Mouse (Mus musculus): ENCODE results near the gene Rilpl1.

- TF ChIP-seq CTCF (IDR thresholded peaks at IDR 0.05; ENCODE audit: low read depth) (no peak), EP300 (IDR thresholded peaks at IDR 0.05; ENCODE audit: low read depth) (no peak)
Measured at GRCm38 (mm10) chr5:124553607-124554006, 22.4 kb upstream of the Rilpl1 start.

Data from liver, embryonic 14.5 days (tissue).